Mouse (Mus musculus) gastrocnemius, adult 18-20 months (tissue): ENCODE measurements around the gene St6galnac6. TPM values are rescaled to one million over a fixed set of nuclear protein-coding genes. Genes with fewer than 3 reads are reported as not detected.

ENCODE experiments used
- DNase-seq: peaks from one replicate; pipeline ENCODE4 v3.0.0; 2021; ENCODE audit warnings: low spot score
- total RNA-seq, 2 experiments: library from RNA; stranded (reverse); gene quantifications; 2 replicates each; pipeline ENCODE4 v1.2.3; 2021

Gene St6galnac6
- total RNA-seq, 2 experiments from 2014 or later = 47.0 to 52.2 TPM

DNA sequence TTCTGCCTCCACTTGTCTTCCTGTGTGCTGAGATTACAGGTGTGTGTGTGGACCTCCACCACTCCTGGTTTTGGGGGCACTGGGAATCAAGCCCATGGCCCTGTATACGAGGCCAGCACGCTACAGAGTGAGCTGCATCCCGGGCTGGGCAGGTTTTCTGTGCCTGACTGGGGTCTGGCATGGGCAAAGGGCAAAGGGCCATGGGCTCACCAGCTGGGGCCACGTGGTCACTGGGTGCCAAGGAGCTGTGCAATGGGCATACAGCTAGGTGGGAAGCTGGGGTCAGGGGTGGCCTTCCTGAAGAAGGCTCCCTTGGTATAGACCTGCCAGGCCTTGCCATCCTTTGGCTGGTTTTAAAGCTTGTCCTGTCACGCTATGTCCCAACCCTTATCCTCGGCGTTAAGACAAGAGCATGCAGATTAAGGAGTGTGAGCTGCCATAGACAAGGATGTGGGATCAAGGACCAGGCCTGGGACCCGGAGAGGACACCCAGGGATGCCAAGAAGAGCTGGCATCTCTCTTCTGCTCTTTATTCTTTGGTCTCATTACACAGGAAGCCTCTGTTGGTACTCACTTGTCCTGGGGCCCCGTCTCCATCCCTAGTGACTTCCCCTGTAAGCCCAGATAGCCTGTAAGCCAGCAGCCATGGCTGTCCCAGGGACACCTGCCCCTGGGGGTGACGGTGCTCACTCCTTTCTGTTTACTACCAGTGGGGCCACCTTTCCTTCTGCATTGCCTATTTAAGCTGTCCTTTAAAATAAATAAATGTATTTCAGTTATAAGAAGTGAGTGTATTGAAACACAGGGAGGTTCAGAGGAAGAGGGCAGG lies 35.0 kb downstream of the St6galnac6 start:
- DNase-seq = no peak

DNA sequence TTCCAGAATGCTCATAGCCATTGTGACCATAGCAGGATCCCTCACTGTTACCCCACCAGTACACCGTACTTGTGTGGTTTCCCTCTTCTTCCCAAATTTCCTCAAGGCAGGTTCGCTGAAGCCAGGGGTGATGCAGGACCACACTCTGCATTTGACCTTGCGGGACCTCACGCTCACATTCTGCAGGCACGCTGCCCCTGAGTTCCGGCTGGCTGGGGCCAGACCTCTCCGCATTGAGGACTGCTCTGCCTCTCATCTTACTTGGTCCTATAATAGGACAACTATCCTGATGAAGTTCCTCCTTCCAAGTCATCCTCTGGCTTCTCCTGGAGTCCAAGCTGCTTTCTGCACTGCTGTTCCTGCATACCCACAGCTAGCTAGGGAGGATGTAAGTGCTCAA lies 37.1 kb downstream of the St6galnac6 start:
- no peak for DNase-seq

DNA sequence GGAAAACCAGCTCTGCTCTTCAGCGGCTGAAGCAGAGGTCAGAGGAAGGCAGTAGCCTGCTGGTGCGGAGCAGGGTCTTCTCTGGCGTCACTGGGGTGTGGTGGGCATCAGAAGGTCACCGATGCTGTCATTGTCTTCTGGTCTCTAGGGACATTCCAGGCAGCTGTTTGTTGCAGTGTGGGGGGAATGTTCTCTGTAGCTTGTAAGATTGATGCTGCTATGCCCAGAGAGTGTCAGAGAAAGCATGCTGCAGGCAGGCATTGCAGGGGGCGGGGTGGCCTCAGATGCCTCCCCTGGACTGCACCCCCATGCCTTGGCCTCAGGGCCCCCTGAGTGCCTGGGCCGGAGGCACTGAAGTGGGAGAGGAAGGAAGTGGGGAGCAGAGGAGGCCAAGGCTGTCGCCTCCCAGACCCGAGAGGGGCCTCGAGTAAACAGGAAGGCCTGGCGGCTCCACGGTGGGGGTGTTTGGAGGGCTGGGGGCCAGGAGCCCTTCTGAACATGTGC lies 38.3 kb downstream of the St6galnac6 start:
- DNase-seq = no peak

GRCm38 (mm10) chr2:32639632-32640031 lies 40.1 kb downstream of the St6galnac6 start:
- DNase-seq = no peak

GRCm38 (mm10) chr2:32640550-32641051 lies 41.1 kb downstream of the St6galnac6 start:
- no peak for DNase-seq

DNA sequence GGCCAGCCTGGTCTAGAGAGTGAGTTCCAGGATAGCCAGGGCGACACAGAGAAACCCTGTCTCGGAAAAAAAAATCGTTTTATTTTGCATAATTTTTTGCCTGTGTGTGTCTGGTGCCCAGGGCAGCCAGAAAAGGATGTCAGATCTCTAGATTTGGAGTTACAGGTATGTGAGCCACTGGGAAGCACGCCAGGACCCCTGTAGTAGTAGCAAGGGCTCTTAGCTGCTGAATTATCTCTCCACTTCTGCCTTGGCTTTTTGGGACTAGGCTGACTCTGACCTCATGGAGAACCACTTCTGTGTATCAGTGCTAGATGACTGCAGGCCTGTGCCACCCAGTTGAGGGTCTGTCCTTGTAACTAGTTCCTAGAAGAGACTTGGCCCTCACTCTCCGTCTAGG lies 42.3 kb downstream of the St6galnac6 start:
- no peak for DNase-seq

DNA sequence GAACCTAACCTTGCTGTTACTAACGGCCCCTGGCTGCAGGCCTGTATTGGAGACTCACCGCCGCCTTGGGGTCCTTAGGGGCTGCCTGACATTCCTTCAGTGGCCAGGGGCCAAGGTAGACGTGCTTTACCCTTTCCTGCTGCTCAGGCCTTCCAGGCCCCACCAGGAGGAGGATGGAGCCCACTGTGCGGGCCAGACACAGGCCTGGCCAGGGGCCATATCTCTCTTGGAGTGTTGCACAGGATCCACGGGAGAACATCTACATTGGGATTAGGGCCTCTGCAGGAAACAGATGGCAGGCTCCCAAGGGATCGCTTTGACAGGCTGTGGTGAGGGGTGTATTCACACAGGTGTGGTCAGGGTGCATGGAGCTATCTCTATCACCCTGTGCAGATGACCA lies 43.3 kb downstream of the St6galnac6 start:
- no peak for DNase-seq

- no peak for DNase-seq
These were observed 44.6 kb downstream of the St6galnac6 start for GRCm38 (mm10) chr2:32644083-32644482.

GRCm38 (mm10) chr2:32644799-32645475 lies 45.4 kb downstream of the St6galnac6 start:
- no peak for DNase-seq

GRCm38 (mm10) chr2:32645647-32646046 lies 46.1 kb downstream of the St6galnac6 start:
- no peak for DNase-seq

DNA sequence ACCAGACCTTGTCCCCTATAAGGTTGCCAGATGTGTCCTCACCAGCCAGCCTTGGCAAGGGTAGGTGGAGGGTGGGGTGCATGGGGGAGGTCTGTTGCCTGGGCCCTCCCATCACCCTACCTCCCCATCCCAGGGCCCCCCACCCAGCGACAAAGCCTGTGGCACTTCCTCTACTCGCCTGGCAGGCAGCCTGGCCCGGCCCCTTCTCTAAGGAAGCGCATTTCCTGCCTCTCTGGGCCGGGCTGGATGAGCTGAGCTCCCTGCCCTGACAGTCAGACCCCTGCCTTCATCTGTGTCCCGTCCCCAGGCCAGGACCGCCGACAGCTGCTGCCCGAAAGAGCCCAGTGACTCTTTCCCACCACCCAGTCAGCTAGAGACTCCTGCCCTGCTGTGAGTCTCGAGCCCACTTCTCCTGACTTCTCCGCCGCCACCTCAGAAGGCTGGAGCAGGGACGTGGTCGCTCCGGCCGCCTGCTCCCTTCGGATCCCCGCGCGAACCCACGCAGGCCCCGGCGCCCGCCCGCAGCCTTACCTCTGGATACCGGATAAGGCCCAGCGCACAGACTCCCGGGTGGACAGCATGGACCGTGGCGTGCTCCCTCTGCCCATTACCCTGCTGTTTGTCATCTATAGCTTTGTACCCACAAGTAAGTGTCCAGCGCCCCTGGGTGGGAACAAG lies 47.0 kb downstream of the St6galnac6 start, which contains the start of gene Eng:
TSS of gene Eng (plus strand) at position 217 of the 678 bp plus-strand sequence.
- peak; percentile 62 for DNase-seq

GRCm38 (mm10) chr2:32647366-32647765 lies 47.9 kb downstream of the St6galnac6 start:
- no peak for DNase-seq

- no peak for DNase-seq
These were observed 54.3 kb downstream of the St6galnac6 start for GRCm38 (mm10) chr2:32653764-32654163.

- no peak for DNase-seq
These were observed 55.4 kb downstream of the St6galnac6 start for GRCm38 (mm10) chr2:32654743-32655393.

GRCm38 (mm10) chr2:32655394-32655744 lies 55.9 kb downstream of the St6galnac6 start:
- no peak for DNase-seq

- DNase-seq = peak; percentile 63
These were observed 56.3 kb downstream of the St6galnac6 start for GRCm38 (mm10) chr2:32655826-32656225.

GRCm38 (mm10) chr2:32658873-32659272 lies 59.4 kb downstream of the St6galnac6 start:
- DNase-seq = no peak

- DNase-seq = no peak
These were observed 62.1 kb downstream of the St6galnac6 start for GRCm38 (mm10) chr2:32661509-32662107.

DNA sequence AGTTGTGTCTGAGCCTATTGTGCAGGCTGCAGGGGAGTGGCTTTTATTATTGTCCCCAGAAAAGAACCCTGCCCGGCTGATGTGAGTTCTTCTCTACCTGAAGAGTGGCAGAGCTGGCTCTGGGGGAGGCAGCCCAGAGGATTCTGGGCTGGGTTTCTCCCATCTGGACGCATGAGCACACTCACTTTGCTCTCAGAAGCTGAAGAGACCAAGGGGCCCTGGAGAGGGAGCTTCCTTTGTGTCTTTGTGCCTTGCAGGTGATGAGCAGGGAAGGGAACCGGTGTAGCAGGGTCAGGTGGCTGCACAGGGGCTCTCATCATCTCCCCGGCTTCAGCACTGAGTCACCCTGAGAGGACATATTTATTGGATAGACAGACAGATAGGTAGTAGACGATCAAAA lies 62.8 kb downstream of the St6galnac6 start:
- no peak for DNase-seq

- DNase-seq = no peak
These were observed 65.8 kb downstream of the St6galnac6 start for GRCm38 (mm10) chr2:32665345-32665744.

GRCm38 (mm10) chr2:32665853-32666252 lies 66.3 kb downstream of the St6galnac6 start:
- no peak for DNase-seq
